Mouse (Mus musculus) liver, adult 2 months (tissue): ENCODE measurements at regions not wholly inside any gene's neighbourhood (a gene's known extent, or its start where the extent isn't known, plus 50 kb on each side); places are given as distances from the start of the nearest gene placed in this dataset.
"Not testable (repeated sequence)": the region's sequence is repeated elsewhere in the genome, so short reads cannot be mapped to it uniquely, and the experiment has no call there.

Experiments
- DNase-seq: peaks from one replicate; pipeline ENCODE4 v3.0.0-alpha.2; 2011; ENCODE audit warnings: low read depth, low spot score; ENCODE audit errors: extremely low read depth
- H3K27ac ChIP-seq: fragments of 200-500 bp; replicated peaks from 2 replicates; pipeline ENCODE4 v1.5.1; 2012; ENCODE audit warnings: low read depth, mild to moderate bottlenecking, control low read depth, inconsistent platforms, low read length; ENCODE audit not compliant: insufficient read depth
- H3K27me3 ChIP-seq: fragments of 200-500 bp; 2 replicates; pipeline ENCODE4 v1.6.1; 2012; ENCODE audit warnings: mild to moderate bottlenecking, moderate library complexity, low read length, inconsistent platforms; ENCODE audit not compliant: control insufficient read depth, insufficient read depth
- H3K36me3 ChIP-seq: fragments of 200-500 bp; 2 replicates; pipeline ENCODE4 v1.6.1; 2012; ENCODE audit warnings: low read length, inconsistent platforms; ENCODE audit not compliant: control insufficient read depth, insufficient read depth
- H3K4me1 ChIP-seq: fragments of 200-500 bp; 2 replicates; pipeline ENCODE4 v1.6.1; 2011; ENCODE audit warnings: low read length; ENCODE audit not compliant: control insufficient read depth, insufficient read depth
- H3K4me3 ChIP-seq: fragments of 200-500 bp; 2 replicates; pipeline ENCODE4 v1.5.1; 2011; ENCODE audit warnings: low read depth, mild to moderate bottlenecking, control low read depth, low read length, moderate library complexity; ENCODE audit not compliant: insufficient read depth
- H3K79me2 ChIP-seq: fragments of 200-500 bp; 2 replicates; pipeline ENCODE4 v1.6.1; 2012; ENCODE audit warnings: inconsistent platforms, mild to moderate bottlenecking, low read length, moderate library complexity; ENCODE audit not compliant: control insufficient read depth, insufficient read depth
- H3K9ac ChIP-seq: fragments of 200-500 bp; 2 replicates; pipeline ENCODE4 v1.6.1; 2012; ENCODE audit warnings: low read depth, mild to moderate bottlenecking, control low read depth, inconsistent platforms, low read length
- CTCF ChIP-seq: fragments of 200-500 bp; IDR thresholded peaks from 2 replicates; pipeline ENCODE4 v1.5.1; 2011; ENCODE audit warnings: low read depth, low read length, control low read depth
- POLR2A ChIP-seq: fragments of 200-500 bp; IDR thresholded peaks from 2 replicates; pipeline ENCODE4 v1.6.1; 2011; ENCODE audit warnings: low read length, control low read depth; ENCODE audit not compliant: insufficient read depth; ENCODE audit errors: extremely low read depth
- WGBS: fragments of 180-500 bp; shearing (Covaris S2); methylation state at CpG from one replicate; pipeline ENCODE4 v1.1.7; 2018; 5-methylcytosine and 5-hydroxymethylcytosine counted together

DNA sequence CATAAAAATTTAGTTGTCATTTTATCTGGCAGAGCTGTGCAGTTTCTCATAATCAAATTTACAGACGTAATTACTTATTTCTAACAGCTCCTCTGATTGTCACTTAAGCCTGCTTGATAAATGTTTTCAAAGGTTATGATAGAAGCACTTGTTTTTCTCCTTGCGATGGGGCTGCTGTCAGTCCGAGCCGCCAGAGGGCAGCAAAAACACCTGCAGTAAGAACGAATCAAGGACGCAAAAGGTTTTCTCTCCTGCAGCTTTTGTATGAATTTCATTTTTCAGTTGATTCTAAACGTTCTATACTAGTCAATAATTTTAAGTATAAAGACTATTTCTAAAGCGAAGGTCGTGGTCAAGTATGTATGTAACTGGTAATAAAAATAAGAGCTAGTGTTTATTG lies 166.1 kb downstream of the AI429214 start:
- no peaks in the 10 kb centered on the region for H3K79me2 ChIP-seq
- H3K27ac ChIP-seq: no peak overlapping the region
- WGBS: 8% methylated on average over 9 of the region's 9 CpGs
- H3K9ac ChIP-seq: no peak overlapping the region
- DNase-seq: peak; percentile 43
- H3K4me1 ChIP-seq: no peaks in the 10 kb centered on the region
- H3K27me3 ChIP-seq: no peaks in the 10 kb centered on the region
- TF ChIP-seq CTCF: peak; percentile 89
- no peak for TF ChIP-seq POLR2A
- H3K4me3 ChIP-seq: no peak overlapping the region
- H3K36me3 ChIP-seq: no peaks in the 10 kb centered on the region

DNA sequence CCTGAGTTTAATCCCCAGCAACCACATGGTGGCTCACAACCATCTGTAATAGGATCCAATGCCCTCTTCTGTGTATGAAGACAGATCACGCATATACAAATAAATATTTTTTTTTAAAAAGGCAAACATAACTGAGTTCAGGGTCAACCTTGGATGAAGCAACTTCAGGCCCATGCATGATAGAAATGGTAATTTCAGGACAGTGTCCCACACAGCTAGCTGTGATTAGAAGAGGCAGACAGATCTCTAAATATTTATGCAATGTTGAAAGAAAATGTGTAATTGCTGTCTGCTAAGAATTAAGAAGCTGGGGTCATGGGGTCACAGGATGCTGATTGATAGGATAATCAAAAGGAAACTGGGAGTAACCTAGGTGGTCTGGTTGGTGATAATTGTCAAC lies 203.5 kb downstream of the AI429214 start:
- TF ChIP-seq POLR2A (no peak), CTCF (no peak)
- no peak for DNase-seq
- no peak overlapping the region for H3K9ac ChIP-seq
- no peaks in the 10 kb centered on the region for H3K4me1 ChIP-seq
- H3K79me2 ChIP-seq: no peaks in the 10 kb centered on the region
- no peaks in the 10 kb centered on the region for H3K36me3 ChIP-seq
- H3K4me3 ChIP-seq: no peak overlapping the region
- no peaks in the 10 kb centered on the region for H3K27me3 ChIP-seq
- no peak overlapping the region for H3K27ac ChIP-seq
- 84% methylated on average over 1 of the region's 1 CpGs for WGBS

DNA sequence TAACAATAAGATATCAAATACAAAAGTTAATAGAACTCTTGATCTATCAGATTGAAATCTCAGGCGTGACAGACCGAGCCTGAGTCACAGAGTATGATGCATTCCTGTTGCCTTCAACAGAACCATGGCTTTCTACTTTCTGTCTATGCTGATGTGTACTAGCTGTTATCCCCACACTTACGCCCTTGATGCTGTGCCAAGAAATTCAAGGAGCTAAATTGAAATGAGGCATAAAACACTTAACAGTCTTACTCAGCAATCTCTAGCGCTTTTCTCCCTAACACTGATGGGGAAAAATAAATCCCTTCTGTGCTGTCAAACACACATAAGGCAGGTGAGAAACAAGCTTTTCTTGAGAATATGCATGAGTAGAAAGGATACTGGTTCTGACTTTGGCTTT lies 222.5 kb downstream of the AI429214 start:
- WGBS: 79% methylated on average over 4 of the region's 4 CpGs
- H3K27ac ChIP-seq: no peak overlapping the region
- H3K9ac ChIP-seq: no peak overlapping the region
- H3K27me3 ChIP-seq: no peaks in the 10 kb centered on the region
- no peaks in the 10 kb centered on the region for H3K79me2 ChIP-seq
- peak; percentile 4 for DNase-seq
- TF ChIP-seq CTCF (no peak), POLR2A (no peak)
- H3K36me3 ChIP-seq: no peaks in the 10 kb centered on the region
- H3K4me3 ChIP-seq: no peak overlapping the region
- H3K4me1 ChIP-seq: no peaks in the 10 kb centered on the region

DNA sequence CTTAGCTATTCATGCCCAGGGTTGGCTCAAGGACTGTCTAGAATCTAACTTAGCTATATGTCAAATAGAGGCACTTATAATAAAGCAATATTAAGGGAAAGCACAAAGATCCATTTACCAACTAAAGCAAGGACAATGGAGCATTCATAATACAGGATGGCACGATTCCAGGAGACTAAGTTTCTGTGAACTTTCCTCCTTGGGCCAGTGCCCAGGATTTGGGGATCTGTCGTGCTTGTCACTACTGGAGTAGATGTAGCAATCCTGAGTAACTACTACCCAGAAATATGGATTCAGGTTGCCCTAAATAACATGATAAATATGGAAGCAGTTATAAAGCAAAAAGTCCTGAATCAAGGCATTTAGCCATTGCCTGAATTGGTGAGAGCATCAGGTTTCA lies 233.7 kb downstream of the AI429214 start:
- no peaks in the 10 kb centered on the region for H3K36me3 ChIP-seq
- H3K27ac ChIP-seq: no peak overlapping the region
- no peak overlapping the region for H3K4me3 ChIP-seq
- H3K27me3 ChIP-seq: no peaks in the 10 kb centered on the region
- no peak overlapping the region for H3K9ac ChIP-seq
- H3K79me2 ChIP-seq: no peaks in the 10 kb centered on the region
- no peak for TF ChIP-seq POLR2A
- no peak for TF ChIP-seq CTCF
- 44% methylated on average over 2 of the region's 2 CpGs for WGBS
- no peaks in the 10 kb centered on the region for H3K4me1 ChIP-seq
- peak; percentile 14 for DNase-seq

DNA sequence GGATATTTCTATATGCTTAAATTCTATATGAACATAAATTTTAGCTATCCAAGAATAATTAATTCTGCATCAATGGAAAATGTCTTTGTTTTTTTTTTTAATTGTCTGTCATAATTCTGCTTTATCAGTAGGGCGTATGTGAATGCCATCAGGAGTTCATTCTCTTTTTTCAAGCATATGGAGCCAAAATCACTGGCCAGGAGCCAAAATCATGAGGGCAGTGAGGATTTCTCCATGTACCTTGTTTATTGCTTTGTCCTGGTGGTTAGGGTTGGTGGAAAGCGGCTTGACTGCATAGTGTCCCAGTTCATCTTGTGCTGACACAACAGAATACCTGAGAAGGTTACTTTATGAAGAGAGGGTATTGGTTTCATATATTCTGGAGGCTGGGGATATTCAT lies 243.9 kb downstream of the AI429214 start:
- Histone ChIP-seq H3K27ac (no peak overlapping the region), H3K36me3 (no peaks in the 10 kb centered on the region), H3K4me1 (no peaks in the 10 kb centered on the region), H3K79me2 (no peaks in the 10 kb centered on the region), H3K27me3 (no peaks in the 10 kb centered on the region), H3K4me3 (no peak overlapping the region), H3K9ac (no peak overlapping the region)
- no peak for DNase-seq
- 83% methylated on average over 2 of the region's 2 CpGs for whole genome bisulfite sequencing
- no peak for TF ChIP-seq CTCF
- TF ChIP-seq POLR2A: no peak

DNA sequence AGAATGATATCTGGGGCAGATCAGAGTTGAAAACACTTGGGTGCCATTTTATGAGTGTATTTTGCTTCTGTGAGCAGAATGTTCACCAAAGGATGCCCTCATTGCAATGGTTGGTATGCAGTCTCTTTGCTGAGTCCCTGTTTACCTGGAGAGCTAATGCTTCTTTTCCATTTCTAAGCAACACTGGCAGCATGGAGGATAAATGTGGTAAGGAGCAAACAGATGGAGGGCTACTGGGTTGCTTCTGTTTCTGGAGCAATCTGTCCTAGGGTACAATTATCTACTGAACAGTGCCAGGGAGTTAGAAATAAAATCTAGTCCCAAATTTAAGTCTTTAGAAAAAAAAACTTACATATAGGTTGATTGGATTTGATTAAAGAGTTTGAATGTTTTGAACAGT lies 245.9 kb downstream of the AI429214 start:
- no peak overlapping the region for H3K9ac ChIP-seq
- H3K4me3 ChIP-seq: no peak overlapping the region
- H3K27ac ChIP-seq: no peak overlapping the region
- H3K27me3 ChIP-seq: no peaks in the 10 kb centered on the region
- TF ChIP-seq CTCF (no peak), POLR2A (no peak)
- no peak for DNase-seq
- no peaks in the 10 kb centered on the region for H3K4me1 ChIP-seq
- H3K36me3 ChIP-seq: no peaks in the 10 kb centered on the region
- H3K79me2 ChIP-seq: no peaks in the 10 kb centered on the region

DNA sequence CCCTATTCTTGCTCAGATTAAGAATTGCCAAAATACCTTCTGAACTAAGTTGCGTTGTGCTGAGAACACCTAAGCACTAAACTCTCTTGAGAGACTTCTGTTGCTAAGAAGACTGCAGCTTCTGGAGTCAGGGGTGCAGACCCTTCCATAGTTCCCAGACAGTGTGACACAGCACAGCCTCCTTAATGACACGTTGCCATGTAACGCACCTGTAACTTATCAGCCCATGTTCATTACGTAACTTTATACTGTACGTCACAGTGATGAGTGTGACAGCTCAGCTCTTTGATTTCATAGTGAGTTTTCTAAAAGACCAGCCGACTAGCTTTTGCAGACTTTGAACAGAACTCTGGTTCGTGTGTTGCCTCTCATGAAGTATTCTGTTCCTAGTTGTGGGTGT lies 257.8 kb downstream of the AI429214 start:
- not testable (repeated sequence) for H3K4me3 ChIP-seq, DNase-seq, H3K9ac ChIP-seq, H3K36me3 ChIP-seq, H3K27ac ChIP-seq, H3K4me1 ChIP-seq, H3K27me3 ChIP-seq, H3K79me2 ChIP-seq
- WGBS: 80% methylated on average over 7 of the region's 7 CpGs
